Mouse (Mus musculus) forebrain, embryonic 13.5 days (tissue): ENCODE results near the gene Tssk3. TPM values are rescaled to one million over a fixed set of nuclear protein-coding genes. Genes with fewer than 3 reads are reported as not detected.

ENCODE experiments used
- polyA plus RNA-seq: library from polyadenylated mRNA; unstranded; fragments of >200 nt; fragmentation: Nextera tagmentation; extraction: Ambion mirVana; gene quantifications from 2 replicates; pipeline ENCODE4 v1.2.1, GENCODE M21; 2015

The Tssk3 gene
- polyA plus RNA-seq, 1 experiment from 2014 or later: not detected

Other genes with a start within 250 kb of the Tssk3 start
- gene C77080, start 229.6 kb downstream of the Tssk3 start, polyA plus RNA-seq: 3.7 and 3.8 TPM in 2 replicates
- gene Sync, start 203.4 kb downstream of the Tssk3 start, polyA plus RNA-seq: 0.18 and 0.19 TPM in 2 replicates
- 534 and 564 TPM in 2 replicates for gene Rbbp4, start 155.7 kb downstream of the Tssk3 start, polyA plus RNA-seq
- gene Zbtb8os, start 155.3 kb downstream of the Tssk3 start, polyA plus RNA-seq: 33.8 and 36.2 TPM in 2 replicates
- gene Zbtb8a, start 112.9 kb downstream of the Tssk3 start, polyA plus RNA-seq: 12.9 and 13.6 TPM in 2 replicates
- gene Zbtb8b, start 50.2 kb downstream of the Tssk3 start, polyA plus RNA-seq: 4.3 and 5.3 TPM in 2 replicates
- gene Bsdc1, start 29.4 kb downstream of the Tssk3 start, polyA plus RNA-seq: 32.8 and 33.6 TPM in 2 replicates
- not detected in 2 replicates for gene Fam229a, start 168 bp upstream of the Tssk3 start, polyA plus RNA-seq
- gene Marcksl1, start 22.6 kb upstream of the Tssk3 start, polyA plus RNA-seq: 1,756 and 1,774 TPM in 2 replicates
- 189 and 191 TPM in 2 replicates for gene Hdac1, start 51.7 kb upstream of the Tssk3 start, polyA plus RNA-seq
- gene Lck, start 82.6 kb upstream of the Tssk3 start, polyA plus RNA-seq: 7.6 and 9.2 TPM in 2 replicates
- 0.31 and 0.68 TPM in 2 replicates for gene Fam167b, start 87.5 kb upstream of the Tssk3 start, polyA plus RNA-seq
- gene Eif3i, start 109.6 kb upstream of the Tssk3 start, polyA plus RNA-seq: 251 and 261 TPM in 2 replicates
- gene Tmem234, start 109.6 kb upstream of the Tssk3 start, polyA plus RNA-seq: 186 and 193 TPM in 2 replicates
- 2.3 and 4.5 TPM in 2 replicates for gene Dcdc2b, start 123.2 kb upstream of the Tssk3 start, polyA plus RNA-seq
- 30.1 and 31.5 TPM in 2 replicates for gene Iqcc, start 128.1 kb upstream of the Tssk3 start, polyA plus RNA-seq
- 97.7 and 104 TPM in 2 replicates for gene Ccdc28b, start 132.9 kb upstream of the Tssk3 start, polyA plus RNA-seq
- gene Txlna, start 150.0 kb upstream of the Tssk3 start, polyA plus RNA-seq: 75.9 and 79.8 TPM in 2 replicates
- gene Kpna6, start 181.7 kb upstream of the Tssk3 start, polyA plus RNA-seq: 14.4 and 15.8 TPM in 2 replicates
- 15.5 and 21.1 TPM in 2 replicates for gene Tmem39b, start 205.8 kb upstream of the Tssk3 start, polyA plus RNA-seq